11 mouse cellular contexts compared by ENCODE assay signal in the genomic region with DNA sequence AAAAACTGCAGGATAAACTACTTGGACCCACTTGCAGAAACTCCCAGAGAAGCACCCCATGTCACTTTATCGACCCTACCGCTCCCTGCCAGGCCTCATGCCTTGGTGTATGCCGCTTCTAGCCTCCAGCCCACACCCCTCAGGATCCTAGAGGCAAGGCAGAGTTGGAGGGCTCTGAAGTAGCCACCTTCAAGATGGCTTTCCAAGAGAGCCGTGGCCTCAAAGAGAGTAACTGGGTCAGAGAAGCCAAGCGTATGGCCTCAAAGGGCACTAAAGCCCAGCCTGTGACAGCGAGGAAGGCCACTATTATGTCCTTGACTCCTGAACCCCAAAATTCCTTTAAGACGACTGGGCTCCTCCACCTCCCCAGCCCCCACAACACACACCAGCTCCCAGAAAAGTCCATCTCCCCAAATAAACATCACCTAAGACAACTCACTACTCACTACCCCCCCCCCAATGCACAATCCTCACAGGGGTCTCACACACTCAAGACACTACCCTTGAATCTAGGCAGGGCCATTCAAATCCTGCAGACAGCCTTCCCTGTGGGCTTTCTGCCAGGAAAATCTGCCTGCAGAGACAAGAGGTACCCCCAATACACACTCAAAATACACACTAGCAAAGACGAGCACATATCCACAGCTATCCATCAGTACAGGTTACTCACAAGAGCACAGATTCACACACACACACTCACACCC. TPM values are rescaled to one million over a fixed set of nuclear protein-coding genes. Genes with fewer than 3 reads are reported as not detected.
A peak's percentile ranks its signal among the peaks of the same experiment; 100 is the strongest.
DNase-seq lines count a peak whose midpoint lies in the region; ATAC-seq and TF ChIP-seq lines count a peak whose summit lies in the region.
"Had no signal": no experiment of that assay in that cellular context is flagged by ENCODE, and none has a peak within 500 bp of the region (broad histone marks: within the 10 kb centered on the region; RNA-seq: fewer than 3 reads in every experiment).

No protein-coding gene starts in this region.

- H3K27ac ChIP-seq in kidney, embryonic 15.5 days: 0 out of 2 replicates have a peak overlapping the region, but pooled peaks have one; percentile 93
- H3K27ac ChIP-seq in forebrain, embryonic 10.5 days: peak overlapping the region; percentile 100
- peak overlapping the region; percentile 96 for H3K27ac ChIP-seq in hindbrain, embryonic 16.5 days (ENCODE audit: low read depth, low read length)

- H3K4me2 ChIP-seq in kidney, embryonic 15.5 days: peak overlapping the region; percentile 73
- peak overlapping the region; percentile 70 for H3K4me2 ChIP-seq in hindbrain, embryonic 16.5 days (ENCODE audit: low read length)
- peak overlapping the region; percentile 82 for H3K4me2 ChIP-seq in myocyte (ENCODE audit: low read depth)

- no peak for DNase-seq in kidney, postnatal 36 days
- DNase-seq in forebrain, embryonic 10.5 days (ENCODE audit: extremely low spot score, low spot score): no peak
- DNase-seq in gastrocnemius, postnatal 4 days (ENCODE audit: low spot score in 2 of 2): no peak
- DNase-seq in layer of hippocampus, adult 18-20 months (ENCODE audit: low spot score in 2 of 2): no peak
- DNase-seq in ovary, adult 18-20 months (ENCODE audit: low spot score): no peak
- DNase-seq: kidney, postnatal 4 days; spleen, adult 18-20 months had no signal

- no peaks in the 10 kb centered on the region for H3K27me3 ChIP-seq in kidney, embryonic 15.5 days
- H3K27me3 ChIP-seq in forebrain, embryonic 10.5 days (ENCODE audit: poor library complexity, severe bottlenecking): no peaks in the 10 kb centered on the region
- no peaks in the 10 kb centered on the region for H3K27me3 ChIP-seq in hindbrain, embryonic 16.5 days (replicated peaks; ENCODE audit: control insufficient read depth, insufficient read depth, low read length)
- H3K27me3 ChIP-seq in myocyte (ENCODE audit: control insufficient read depth, insufficient read depth, insufficient read length): no peaks in the 10 kb centered on the region

- no peak for TF ChIP-seq POLR2A in myocyte (IDR thresholded peaks at IDR 0.05; ENCODE audit: insufficient read length, low read depth)

- no peaks in the 10 kb centered on the region for H3K9me3 ChIP-seq in kidney, embryonic 15.5 days (replicated peaks)
- H3K9me3 ChIP-seq in forebrain, embryonic 10.5 days: no peaks in the 10 kb centered on the region
- no peaks in the 10 kb centered on the region for H3K9me3 ChIP-seq in hindbrain, embryonic 16.5 days (ENCODE audit: control insufficient read depth, low read length)

- H3K4me1 ChIP-seq in kidney, embryonic 15.5 days: peaks cover 56% of the 10 kb centered on the region
- peaks cover 88% of the 10 kb centered on the region for H3K4me1 ChIP-seq in forebrain, embryonic 10.5 days
- H3K4me1 ChIP-seq in hindbrain, embryonic 16.5 days (ENCODE audit: control insufficient read depth, insufficient read depth, low read depth, low read length): peaks cover 58% of the 10 kb centered on the region

- H3K79me2 ChIP-seq in myocyte (ENCODE audit: control insufficient read depth, insufficient read depth): peaks cover 3% of the 10 kb centered on the region

- peaks cover 3% of the 10 kb centered on the region; the same call in 1 of the 2 replicates for H3K36me3 ChIP-seq in kidney, embryonic 15.5 days
- peaks cover 31% of the 10 kb centered on the region for H3K36me3 ChIP-seq in forebrain, embryonic 10.5 days (replicated peaks)
- H3K36me3 ChIP-seq in hindbrain, embryonic 16.5 days (ENCODE audit: control insufficient read depth, insufficient read depth, low read length): no peaks in the 10 kb centered on the region
- H3K36me3 ChIP-seq in myocyte (ENCODE audit: control insufficient read depth, insufficient read depth): no peaks in the 10 kb centered on the region

- H3K4me3 ChIP-seq in kidney, embryonic 15.5 days (replicated peaks): peak overlapping the region; percentile 98
- H3K4me3 ChIP-seq in forebrain, embryonic 10.5 days: peak overlapping the region; percentile 94
- peak overlapping the region; percentile 82 for H3K4me3 ChIP-seq in hindbrain, embryonic 16.5 days (ENCODE audit: low read length)
- peak overlapping the region; percentile 40 for H3K4me3 ChIP-seq in myocyte

- peak overlapping the region; percentile 92; the same call in 1 of the 2 replicates for H3K9ac ChIP-seq in kidney, embryonic 15.5 days
- H3K9ac ChIP-seq in hindbrain, embryonic 16.5 days (ENCODE audit: low read depth, low read length): peak overlapping the region; percentile 93

- H3ac ChIP-seq in myocyte (ENCODE audit: control insufficient read depth, insufficient read length): no peak overlapping the region

- 40% methylated on average over 8 of the region's 8 CpGs for WGBS in kidney, embryonic 15.5 days
- 30% methylated on average over 8 of the region's 8 CpGs for WGBS in forebrain, embryonic 10.5 days
- WGBS in hindbrain, embryonic 16.5 days: 9% methylated on average over 8 of the region's 8 CpGs

- ATAC-seq in kidney, embryonic 15.5 days (replicated peaks; ENCODE audit: low FRiP score): no peak
- 0 out of 2 replicates have a peak, but pooled peaks have one; percentile 0 for ATAC-seq in hindbrain, embryonic 16.5 days

TF ChIP-seq in myocyte, 11 proteins besides CTCF, POLR2A, EP300 and RAD21:
- TF ChIP-seq CEBPB (IDR thresholded peaks at IDR 0.05; ENCODE audit: insufficient read depth, poor library complexity, severe bottlenecking) (no peak), USF1 (IDR thresholded peaks at IDR 0.05; ENCODE audit: low read depth) (no peak), POLR2AphosphoS2 (IDR thresholded peaks at IDR 0.05; ENCODE audit: insufficient read length, low read depth) (no peak), TCF3 (IDR thresholded peaks at IDR 0.05; ENCODE audit: insufficient read length, low read depth) (no peak), MYOG (IDR thresholded peaks at IDR 0.05; ENCODE audit: control insufficient read depth in 1 of 3, insufficient read depth in 1 of 3, insufficient read length in 2 of 3, low read depth in 2 of 3) (no peak), TCF12 (IDR thresholded peaks at IDR 0.05; ENCODE audit: insufficient read depth, poor library complexity, severe bottlenecking) (no peak), SRF (IDR thresholded peaks at IDR 0.05; ENCODE audit: control insufficient read depth, insufficient read length, low read depth) (no peak), E2F4 (IDR thresholded peaks at IDR 0.05; ENCODE audit: insufficient read depth) (no peak), MAX (IDR thresholded peaks at IDR 0.05; ENCODE audit: low read depth) (no peak), REST (IDR thresholded peaks at IDR 0.05; ENCODE audit: insufficient read depth, insufficient read length) (no peak), MYOD1 (IDR thresholded peaks at IDR 0.05; ENCODE audit: control insufficient read depth in 1 of 3, insufficient read length in 2 of 3, low read depth in 2 of 3) (no peak)

RNA-seq across cellular contexts. Expression of gene Vangl2, which starts 2.9 kb away (rescaled TPM):
- polyA plus RNA-seq in kidney, embryonic 15.5 days (2015; fragmentation: Nextera tagmentation; extraction: Ambion mirVana): 17.3 and 17.6 TPM in 2 replicates
- 40.6 and 41.7 TPM in 2 replicates for polyA plus RNA-seq in forebrain, embryonic 10.5 days (2016; fragmentation: Nextera tagmentation; extraction: Ambion mirVana)
- polyA plus RNA-seq in hindbrain, embryonic 16.5 days (2015; fragmentation: Nextera tagmentation; extraction: Ambion mirVana): 39.9 and 50.1 TPM in 2 replicates
- polyA plus RNA-seq in myocyte (2012; fragmentation: generic; extraction: Trizol): 6.9 TPM
- 10 to 100 TPM in 1 of 2 experiments, 1 to 10 TPM in 1; 9.6 to 10.4 TPM for total RNA-seq in gastrocnemius, postnatal 4 days (2021)
- 10 to 100 TPM; 13.4 to 13.6 TPM for total RNA-seq in layer of hippocampus, adult 18-20 months (2021)

RNA-seq across cellular contexts. Expression of gene Nhlh1, which starts 32.0 kb away (rescaled TPM):
- polyA plus RNA-seq in kidney, embryonic 15.5 days (2015; fragmentation: Nextera tagmentation; extraction: Ambion mirVana): not detected in 2 replicates
- 1.6 and 2.7 TPM in 2 replicates for polyA plus RNA-seq in forebrain, embryonic 10.5 days (2016; fragmentation: Nextera tagmentation; extraction: Ambion mirVana)
- 2.6 and 3.2 TPM in 2 replicates for polyA plus RNA-seq in hindbrain, embryonic 16.5 days (2015; fragmentation: Nextera tagmentation; extraction: Ambion mirVana)
- polyA plus RNA-seq in myocyte (2012; fragmentation: generic; extraction: Trizol): 0.02 TPM
- total RNA-seq in gastrocnemius, postnatal 4 days (2021): not detected
- total RNA-seq in layer of hippocampus, adult 18-20 months (2021): 1 to 10 TPM in 1 of 2 experiments, under 1 TPM in 1; 0.68 to 1.1 TPM
- total RNA-seq: MEL had no signal

RNA-seq across cellular contexts. Expression of gene Copa, which starts 57.0 kb away (rescaled TPM):
- 221 and 237 TPM in 2 replicates for polyA plus RNA-seq in kidney, embryonic 15.5 days (2015; fragmentation: Nextera tagmentation; extraction: Ambion mirVana)
- polyA plus RNA-seq in forebrain, embryonic 10.5 days (2016; fragmentation: Nextera tagmentation; extraction: Ambion mirVana): 176 TPM in 2 replicates
- 181 and 214 TPM in 2 replicates for polyA plus RNA-seq in hindbrain, embryonic 16.5 days (2015; fragmentation: Nextera tagmentation; extraction: Ambion mirVana)
- polyA plus RNA-seq in myocyte (2012; fragmentation: generic; extraction: Trizol): 144 TPM
- 100 to 1,000 TPM; 162 to 172 TPM for total RNA-seq in gastrocnemius, postnatal 4 days (2021)
- total RNA-seq in layer of hippocampus, adult 18-20 months (2021): 100 to 1,000 TPM; 141 to 146 TPM

RNA-seq across cellular contexts. Expression of gene Ncstn, which starts 57.2 kb away (rescaled TPM):
- 130 and 137 TPM in 2 replicates for polyA plus RNA-seq in kidney, embryonic 15.5 days (2015; fragmentation: Nextera tagmentation; extraction: Ambion mirVana)
- 91.6 and 95.3 TPM in 2 replicates for polyA plus RNA-seq in forebrain, embryonic 10.5 days (2016; fragmentation: Nextera tagmentation; extraction: Ambion mirVana)
- polyA plus RNA-seq in hindbrain, embryonic 16.5 days (2015; fragmentation: Nextera tagmentation; extraction: Ambion mirVana): 110 and 121 TPM in 2 replicates
- 49.7 TPM for polyA plus RNA-seq in myocyte (2012; fragmentation: generic; extraction: Trizol)
- total RNA-seq in gastrocnemius, postnatal 4 days (2021): 10 to 100 TPM; 62.9 to 65.4 TPM
- total RNA-seq in layer of hippocampus, adult 18-20 months (2021): 10 to 100 TPM; 54.5 to 55.3 TPM

Comparison
In these comparisons a context has a peak if more than half of its experiments do, and no peak if none do; other contexts are left out.
1. H3K4me3 ChIP-seq: peak in every context shown above with its lines; median percentile 98 in kidney, embryonic 15.5 days; 94 in forebrain, embryonic 10.5 days; 82 in hindbrain, embryonic 16.5 days; 40 in myocyte.